Mouse (Mus musculus) small intestine, adult 2 months (tissue): ENCODE data around the gene Wdr45b. TPM values are rescaled to one million over a fixed set of nuclear protein-coding genes. Genes with fewer than 3 reads are reported as not detected.
"Not testable (repeated sequence)": the region's sequence is repeated elsewhere in the genome, so short reads cannot be mapped to it uniquely, and the experiment has no call there.

Experiments used
- H3K27ac ChIP-seq: fragments of 200-500 bp; 2 replicates; pipeline ENCODE4 v1.5.1; 2012; ENCODE audit warnings: low read depth, low read length, control low read depth, inconsistent platforms; ENCODE audit not compliant: insufficient read depth
- H3K27me3 ChIP-seq: fragments of 200-500 bp; 2 replicates; pipeline ENCODE4 v1.6.1; 2012; ENCODE audit warnings: mild to moderate bottlenecking, moderate library complexity, low read length, inconsistent platforms; ENCODE audit not compliant: control insufficient read depth, insufficient read depth
- H3K36me3 ChIP-seq: fragments of 200-500 bp; 2 replicates; pipeline ENCODE4 v1.6.1; 2012; ENCODE audit warnings: mild to moderate bottlenecking, low read length, control low read depth, inconsistent platforms; ENCODE audit not compliant: control insufficient read depth, insufficient read depth
- H3K4me1 ChIP-seq: fragments of 200-500 bp; 2 replicates; pipeline ENCODE4 v1.6.1; 2012; ENCODE audit warnings: low read length, inconsistent platforms, mixed read lengths; ENCODE audit not compliant: control insufficient read depth, insufficient read depth, insufficient read length
- H3K4me3 ChIP-seq: fragments of 200-500 bp; 2 replicates; pipeline ENCODE4 v1.5.1; 2012; ENCODE audit warnings: low read depth, mild to moderate bottlenecking, control low read depth, inconsistent platforms, low read length, moderate library complexity
- CTCF ChIP-seq: fragments of 200-500 bp; IDR thresholded peaks from 2 replicates; pipeline ENCODE4 v1.5.1; 2012; ENCODE audit warnings: low read depth, mild to moderate bottlenecking, control low read depth, inconsistent platforms, low read length, moderate library complexity, mixed read lengths; ENCODE audit not compliant: insufficient replicate concordance, insufficient read length; ENCODE audit errors: extremely low read depth
- POLR2A ChIP-seq: fragments of 200-500 bp; IDR thresholded peaks from 2 replicates; pipeline ENCODE4 v1.6.1; 2012; ENCODE audit warnings: low read depth, mild to moderate bottlenecking, control low read depth, inconsistent platforms, low read length, moderate library complexity
- whole genome bisulfite sequencing: fragments of 180-500 bp; shearing (Covaris S2); methylation state at CpG from one replicate; pipeline ENCODE4 v1.1.7; 2018; 5-methylcytosine and 5-hydroxymethylcytosine counted together
- polyA plus RNA-seq: library from polyadenylated mRNA; depleted of rRNA; stranded (reverse); fragments of >200 nt; gene quantifications from 2 replicates; pipeline ENCODE4 v1.2.3, GENCODE M21; 2012

The Wdr45b gene
- polyA plus RNA-seq, 1 experiment: 26.4 TPM

GRCm38 (mm10) chr11:121348727-121349126 lies 5.5 kb downstream of the Wdr45b start:
- H3K4me1 ChIP-seq, H3K27ac ChIP-seq, H3K36me3 ChIP-seq, H3K4me3 ChIP-seq, H3K27me3 ChIP-seq: not testable (repeated sequence)
- 65% methylated on average over 3 of the region's 3 CpGs for WGBS
- TF ChIP-seq CTCF: 0 out of 2 replicates have a peak, but pooled peaks have one; percentile 24

GRCm38 (mm10) chr11:121348166-121348565 lies 6.1 kb downstream of the Wdr45b start:
- no peak for TF ChIP-seq CTCF
- TF ChIP-seq POLR2A: no peak
- H3K27me3 ChIP-seq: no peaks in the 10 kb centered on the region
- H3K4me1 ChIP-seq: 0 out of 2 replicates have a peak, but pooled peaks cover 4% of the 10 kb centered on the region
- no peak overlapping the region for H3K4me3 ChIP-seq
- 45% methylated on average over 2 of the region's 2 CpGs for WGBS
- H3K36me3 ChIP-seq: 0 out of 2 replicates have a peak, but pooled peaks cover 4% of the 10 kb centered on the region
- H3K27ac ChIP-seq: no peak overlapping the region

GRCm38 (mm10) chr11:121347036-121347435 lies 7.2 kb downstream of the Wdr45b start:
- no peaks in the 10 kb centered on the region for H3K27me3 ChIP-seq
- 40% methylated on average over 2 of the region's 2 CpGs for WGBS
- TF ChIP-seq CTCF (no peak), POLR2A (no peak)
- no peak overlapping the region for H3K27ac ChIP-seq
- 0 out of 2 replicates have a peak, but pooled peaks cover 4% of the 10 kb centered on the region for H3K36me3 ChIP-seq
- no peaks in the 10 kb centered on the region for H3K4me1 ChIP-seq
- H3K4me3 ChIP-seq: no peak overlapping the region

GRCm38 (mm10) chr11:121342423-121342822 lies 11.8 kb downstream of the Wdr45b start:
- peaks cover 20% of the 10 kb centered on the region for H3K36me3 ChIP-seq
- not testable (repeated sequence) for H3K27me3 ChIP-seq, H3K4me3 ChIP-seq, H3K4me1 ChIP-seq, H3K27ac ChIP-seq
- 60% methylated on average over 1 of the region's 1 CpGs for WGBS

DNA sequence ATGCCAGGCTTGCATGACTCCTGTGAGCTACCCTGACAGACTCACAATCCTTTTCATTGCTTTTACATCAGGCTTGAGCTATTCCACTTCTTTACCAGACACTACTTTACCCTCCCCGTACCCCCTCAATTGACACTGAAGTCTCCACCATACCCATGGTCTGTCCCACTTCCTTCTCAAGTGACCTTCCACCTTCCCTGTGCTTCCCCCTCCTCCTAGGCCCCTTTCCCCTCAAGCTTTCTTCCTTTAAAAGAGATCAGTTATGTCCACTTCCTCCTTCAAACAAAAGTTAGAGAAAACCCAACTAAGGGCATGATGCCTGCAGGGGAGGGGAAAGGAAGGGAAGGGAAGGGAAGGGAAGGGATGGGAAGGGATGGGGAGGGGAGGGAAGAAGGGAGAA lies 14.0 kb downstream of the Wdr45b start:
- Histone ChIP-seq H3K36me3 (peaks cover 29% of the 10 kb centered on the region), H3K27ac (no peak overlapping the region), H3K4me1 (0 out of 2 replicates have a peak, but pooled peaks cover 2% of the 10 kb centered on the region), H3K4me3 (no peak overlapping the region), H3K27me3 (no peaks in the 10 kb centered on the region)
- 85% methylated on average over 1 of the region's 1 CpGs for WGBS
- no peak for TF ChIP-seq POLR2A
- TF ChIP-seq CTCF: no peak

DNA sequence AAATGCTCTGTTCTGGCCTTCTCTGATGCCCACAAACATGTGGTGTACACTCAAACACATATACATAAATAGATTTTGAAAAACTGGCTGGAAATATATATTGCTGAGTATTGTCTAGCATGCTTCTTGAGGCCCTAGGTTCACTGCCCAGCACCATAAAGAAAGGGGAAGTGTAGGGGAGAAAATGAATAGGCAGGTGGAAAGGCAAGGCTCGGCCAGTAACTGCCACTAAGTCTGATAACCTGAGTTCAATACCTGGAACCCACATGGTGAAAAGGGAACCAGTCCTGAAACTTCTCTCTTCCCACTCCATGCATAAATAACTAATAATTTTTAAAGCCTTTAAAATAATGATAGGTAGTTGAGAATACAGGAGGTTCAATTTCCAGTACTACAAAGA lies 14.6 kb downstream of the Wdr45b start:
- peaks cover 35% of the 10 kb centered on the region for H3K36me3 ChIP-seq
- no peaks in the 10 kb centered on the region for H3K27me3 ChIP-seq
- no peak overlapping the region for H3K4me3 ChIP-seq
- TF ChIP-seq POLR2A (no peak), CTCF (no peak)
- H3K4me1 ChIP-seq: 0 out of 2 replicates have a peak, but pooled peaks cover 2% of the 10 kb centered on the region
- H3K27ac ChIP-seq: no peak overlapping the region
- WGBS: 68% methylated on average over 1 of the region's 1 CpGs

DNA sequence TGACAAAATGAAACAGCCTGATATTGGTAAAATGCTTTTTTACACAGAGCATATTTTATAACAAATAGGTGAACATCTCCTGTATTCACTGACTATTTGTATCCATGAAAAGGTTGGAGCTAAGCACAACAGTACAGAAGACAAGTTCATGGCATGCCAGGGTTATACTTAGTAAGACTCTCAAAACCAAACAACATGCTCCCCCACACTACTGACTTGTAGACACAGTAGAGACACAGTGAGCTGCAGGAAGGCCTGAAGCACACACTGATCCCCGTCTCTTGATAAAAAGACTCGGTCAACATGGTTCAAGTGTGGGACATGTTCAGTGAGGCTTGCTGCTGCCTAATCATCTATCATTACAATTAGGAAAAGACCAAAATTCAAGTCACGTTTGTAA lies 22.6 kb downstream of the Wdr45b start:
- Histone ChIP-seq H3K4me3 (no peak overlapping the region), H3K36me3 (peaks cover 63% of the 10 kb centered on the region), H3K4me1 (peaks cover 1% of the 10 kb centered on the region; the same call in 1 of the 2 replicates), H3K27ac (no peak overlapping the region), H3K27me3 (no peaks in the 10 kb centered on the region)
- WGBS: 86% methylated on average over 3 of the region's 3 CpGs
- TF ChIP-seq CTCF (no peak), POLR2A (no peak)

GRCm38 (mm10) chr11:121328619-121329018 lies 25.6 kb downstream of the Wdr45b start:
- TF ChIP-seq POLR2A: no peak
- no peak for TF ChIP-seq CTCF
- Histone ChIP-seq H3K27me3 (no peaks in the 10 kb centered on the region), H3K27ac (no peak overlapping the region; the same call in 1 of the 2 replicates), H3K4me3 (no peak overlapping the region), H3K36me3 (peaks cover 38% of the 10 kb centered on the region), H3K4me1 (peaks cover 8% of the 10 kb centered on the region; the same call in 1 of the 2 replicates)
